Mouse (Mus musculus): ENCODE measurements around the gene C87436. TPM values are rescaled to one million over a fixed set of nuclear protein-coding genes. Genes with fewer than 3 reads are reported as not detected.

The C87436 gene
- polyA plus RNA-seq, 1 experiment from 2014 or later, result 23.9 TPM

DNA sequence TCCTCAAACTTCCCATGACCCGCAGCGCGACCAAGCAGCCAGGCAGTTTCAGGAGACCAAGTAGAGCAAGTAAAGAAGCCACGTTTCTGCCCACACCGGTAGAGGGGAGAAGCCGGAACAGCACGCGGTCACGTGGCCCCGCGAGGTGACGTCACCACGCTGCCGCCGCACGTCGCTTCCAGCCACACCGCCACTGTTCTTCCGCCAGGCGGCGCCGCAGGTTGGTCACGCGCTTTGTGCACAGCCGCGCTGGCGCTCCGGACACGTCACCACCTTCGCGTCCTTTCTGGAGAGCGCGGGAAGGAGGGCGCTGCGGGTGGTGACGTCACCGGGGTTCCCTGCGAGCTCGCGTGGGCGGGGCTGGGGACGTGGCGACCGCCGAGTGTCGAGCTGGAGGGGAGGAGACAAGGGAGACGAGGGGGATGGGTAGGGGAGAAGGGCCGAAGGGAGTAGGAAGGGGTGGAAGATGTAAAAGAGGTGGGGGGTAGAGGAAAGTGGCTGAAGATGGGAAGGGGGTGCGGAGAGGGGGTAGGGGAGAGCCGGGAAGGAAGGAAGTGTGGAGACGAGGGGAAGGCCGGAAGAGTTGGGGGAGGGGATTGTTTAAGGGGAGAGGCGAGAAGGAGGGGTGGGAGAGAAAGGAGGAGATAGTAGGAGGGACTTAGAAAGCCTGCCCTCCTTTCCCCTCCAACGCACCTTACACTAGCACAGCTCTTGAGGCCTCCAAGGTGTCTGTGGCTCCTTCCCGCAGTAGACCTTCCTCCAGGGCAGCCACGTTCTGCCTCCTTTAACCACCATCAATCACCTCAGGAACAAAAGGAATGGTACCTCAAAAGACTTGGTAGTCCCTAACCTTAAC, 34.2 kb downstream of the C87436 start:
- peak; percentile 99 for DNase-seq (ENCODE audit: low spot score)
- peak overlapping the region; percentile 42 for H3K4me3 ChIP-seq (ENCODE audit: low read depth, low read length)
- H3K36me3 ChIP-seq (ENCODE audit: control insufficient read depth, insufficient read depth, low read length), result peaks cover 10% of the 10 kb centered on the region; the same call in 1 of the 2 replicates

DNA sequence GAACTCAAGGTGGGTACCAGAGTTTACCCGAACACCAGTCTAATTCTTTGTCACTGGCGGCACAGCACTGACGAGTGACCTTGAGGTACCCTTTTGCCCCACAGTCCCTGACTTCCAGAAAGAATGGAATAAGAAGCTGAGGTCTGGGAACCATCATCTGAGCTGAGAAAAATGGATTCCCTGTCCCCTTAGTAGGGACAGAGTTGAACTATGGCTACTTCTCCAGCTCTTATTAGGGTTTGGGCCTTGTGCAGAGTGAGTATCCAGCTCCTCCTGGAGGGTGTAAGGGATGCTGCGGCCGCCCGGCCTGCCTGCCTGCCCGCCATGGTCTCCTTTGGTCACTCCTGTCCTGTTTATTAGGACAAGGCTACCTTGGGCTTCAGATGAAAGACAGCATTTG, 34.9 kb downstream of the C87436 start:
- ATAC-seq (ENCODE audit: low read depth) (no peak), DNase-seq (ENCODE audit: low spot score) (no peak)
- 56% methylated on average over 7 of the region's 7 CpGs for WGBS
- Histone ChIP-seq H3K4me1 (ENCODE audit: control insufficient read depth, insufficient read depth, low read length) (peaks cover 11% of the 10 kb centered on the region), H3K27ac (replicated peaks; ENCODE audit: low read depth, low read length) (peak overlapping the region; percentile 88), H3K9me3 (ENCODE audit: control insufficient read depth, low read length) (no peaks in the 10 kb centered on the region), H3K9ac (ENCODE audit: low read depth, low read length) (peak overlapping the region; percentile 50), H3K4me3 (ENCODE audit: low read depth, low read length) (peak overlapping the region; percentile 42), H3K36me3 (ENCODE audit: control insufficient read depth, insufficient read depth, low read length) (peaks cover 7% of the 10 kb centered on the region; the same call in 1 of the 2 replicates), H3K27me3 (replicated peaks; ENCODE audit: control insufficient read depth, insufficient read depth, low read length) (no peaks in the 10 kb centered on the region), H3K4me2 (ENCODE audit: low read depth, low read length) (peak overlapping the region; percentile 67)

More for the DNA sequence above, 34.2 kb downstream of the C87436 start:
- Histone ChIP-seq H3K4me1 (ENCODE audit: control insufficient read depth, insufficient read depth, low read length) (peaks cover 11% of the 10 kb centered on the region), H3K9me3 (ENCODE audit: control insufficient read depth, low read length) (no peaks in the 10 kb centered on the region), H3K27ac (replicated peaks; ENCODE audit: low read depth, low read length) (peak overlapping the region; percentile 88), H3K4me2 (ENCODE audit: low read depth, low read length) (peak overlapping the region; percentile 67), H3K27me3 (replicated peaks; ENCODE audit: control insufficient read depth, insufficient read depth, low read length) (no peaks in the 10 kb centered on the region), H3K9ac (ENCODE audit: low read depth, low read length) (peak overlapping the region; percentile 69)
- peak; percentile 94 for ATAC-seq (ENCODE audit: low read depth)
- under 1% methylated on average over 54 of the region's 56 CpGs for WGBS

DNA sequence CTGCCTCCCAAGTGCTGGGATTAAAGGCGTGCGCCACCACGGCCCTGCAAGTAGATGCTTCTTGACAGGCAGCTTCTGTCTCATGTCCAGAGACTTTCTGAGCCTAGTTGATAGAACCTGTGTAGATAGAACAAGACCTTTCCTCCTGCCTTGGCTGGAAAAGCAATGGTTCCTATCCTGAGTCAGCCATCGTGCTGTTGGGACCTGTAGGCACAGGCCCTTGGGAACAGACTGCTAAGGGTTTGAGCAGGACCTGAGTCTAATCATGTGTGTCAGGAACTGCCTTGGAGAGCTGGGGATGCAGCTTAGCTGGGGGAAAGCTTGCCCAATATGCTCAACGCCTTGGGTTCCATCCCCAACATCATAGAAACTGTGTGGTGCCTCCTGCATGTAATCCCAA, 35.9 kb downstream of the C87436 start:
- WGBS, result 96% methylated on average over 5 of the region's 5 CpGs
- no peak overlapping the region for H3K4me2 ChIP-seq (ENCODE audit: low read depth, low read length)
- H3K9me3 ChIP-seq (ENCODE audit: control insufficient read depth, low read length), result no peaks in the 10 kb centered on the region
- no peaks in the 10 kb centered on the region for H3K27me3 ChIP-seq (replicated peaks; ENCODE audit: control insufficient read depth, insufficient read depth, low read length)
- peaks cover 17% of the 10 kb centered on the region for H3K4me1 ChIP-seq (ENCODE audit: control insufficient read depth, insufficient read depth, low read length)
- no peak overlapping the region for H3K4me3 ChIP-seq (ENCODE audit: low read depth, low read length)
- H3K9ac ChIP-seq (ENCODE audit: low read depth, low read length), result no peak overlapping the region
- no peak overlapping the region for H3K27ac ChIP-seq (replicated peaks; ENCODE audit: low read depth, low read length)
- DNase-seq (ENCODE audit: low spot score) (no peak), ATAC-seq (ENCODE audit: low read depth) (no peak)
- H3K36me3 ChIP-seq (ENCODE audit: control insufficient read depth, insufficient read depth, low read length), result peaks cover 7% of the 10 kb centered on the region; the same call in 1 of the 2 replicates

DNA sequence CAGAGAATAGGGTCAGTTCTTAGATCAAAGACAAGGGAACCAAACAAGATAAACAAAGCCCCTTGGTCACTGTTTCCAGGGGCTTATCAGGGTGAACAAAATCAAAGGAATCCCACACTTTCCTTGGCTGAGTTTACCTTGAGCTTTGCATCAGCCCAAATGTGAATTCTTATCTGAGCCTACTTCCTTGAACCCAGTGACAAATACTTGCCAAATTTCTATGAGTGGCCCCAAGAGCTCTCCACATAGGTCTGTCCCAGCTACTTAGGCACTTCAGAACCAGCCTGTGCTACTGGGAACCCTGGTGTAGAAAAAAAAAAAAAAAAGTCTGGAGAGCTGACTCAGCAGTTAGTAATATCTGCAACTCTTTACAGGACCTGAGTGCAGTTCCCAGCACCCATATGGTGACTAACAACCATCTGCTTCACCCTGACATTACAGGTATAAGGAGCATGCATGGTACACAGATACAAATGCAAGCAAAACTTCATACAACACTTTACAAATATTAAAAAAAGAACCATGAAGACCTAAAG, 36.5 kb downstream of the C87436 start:
- ATAC-seq (ENCODE audit: low read depth) (no peak), DNase-seq (ENCODE audit: low spot score) (no peak)
- H3K36me3 ChIP-seq (ENCODE audit: control insufficient read depth, insufficient read depth, low read length), result peaks cover 6% of the 10 kb centered on the region; the same call in 1 of the 2 replicates
- no peaks in the 10 kb centered on the region for H3K9me3 ChIP-seq (ENCODE audit: control insufficient read depth, low read length)
- no peaks in the 10 kb centered on the region for H3K27me3 ChIP-seq (replicated peaks; ENCODE audit: control insufficient read depth, insufficient read depth, low read length)
- peak overlapping the region; percentile 24; the same call in 1 of the 2 replicates for H3K27ac ChIP-seq (replicated peaks; ENCODE audit: low read depth, low read length)
- H3K4me1 ChIP-seq (ENCODE audit: control insufficient read depth, insufficient read depth, low read length), result peaks cover 23% of the 10 kb centered on the region
- H3K4me2 ChIP-seq (ENCODE audit: low read depth, low read length), result no peak overlapping the region
- no peak overlapping the region for H3K4me3 ChIP-seq (ENCODE audit: low read depth, low read length)
- no peak overlapping the region for H3K9ac ChIP-seq (ENCODE audit: low read depth, low read length)

DNA sequence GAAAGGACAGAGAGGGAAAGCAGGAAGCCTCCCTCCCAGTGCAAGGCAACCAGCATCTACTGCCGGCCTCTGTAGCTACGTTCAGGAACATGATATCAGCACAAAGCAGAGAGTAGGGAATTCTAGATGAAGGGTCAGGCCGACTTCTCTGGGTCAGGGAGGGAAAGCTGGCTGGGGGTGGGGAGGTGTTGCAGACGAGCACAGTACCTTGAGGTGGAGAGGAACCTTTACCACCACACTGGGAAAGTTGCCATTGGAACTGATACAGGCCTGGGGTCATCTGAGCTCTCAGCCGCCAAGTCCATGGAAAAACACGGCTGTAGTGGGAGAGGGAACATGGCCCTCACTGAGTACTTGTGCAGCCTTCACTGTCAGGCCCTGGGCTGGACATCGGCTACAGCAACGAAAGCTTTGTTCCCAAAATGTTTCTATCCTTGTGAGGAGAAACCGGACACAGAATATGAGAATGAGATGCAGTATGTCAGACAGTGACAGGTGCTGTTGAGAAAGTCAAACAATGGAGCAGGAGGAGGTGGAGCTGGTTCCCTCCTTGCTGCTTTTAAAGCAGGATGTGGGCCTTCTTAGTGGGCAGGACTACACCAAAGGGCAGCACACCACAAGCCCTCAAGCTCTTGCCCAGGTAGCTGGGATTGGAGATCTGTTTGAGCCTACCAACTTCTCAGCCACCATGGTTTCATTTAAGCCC, 37.4 kb downstream of the C87436 start:
- ATAC-seq (ENCODE audit: low read depth) (no peak), DNase-seq (ENCODE audit: low spot score) (no peak)
- H3K36me3 ChIP-seq (ENCODE audit: control insufficient read depth, insufficient read depth, low read length), result no peaks in the 10 kb centered on the region
- H3K9me3 ChIP-seq (ENCODE audit: control insufficient read depth, low read length), result no peaks in the 10 kb centered on the region
- H3K4me1 ChIP-seq (ENCODE audit: control insufficient read depth, insufficient read depth, low read length), result peaks cover 31% of the 10 kb centered on the region
- peak overlapping the region; percentile 24; the same call in 1 of the 2 replicates for H3K27ac ChIP-seq (replicated peaks; ENCODE audit: low read depth, low read length)
- H3K9ac ChIP-seq (ENCODE audit: low read depth, low read length), result no peak overlapping the region; the same call in 1 of the 2 replicates
- H3K4me3 ChIP-seq (ENCODE audit: low read depth, low read length), result no peak overlapping the region
- H3K27me3 ChIP-seq (replicated peaks; ENCODE audit: control insufficient read depth, insufficient read depth, low read length), result no peaks in the 10 kb centered on the region
- no peak overlapping the region for H3K4me2 ChIP-seq (ENCODE audit: low read depth, low read length)
- WGBS, result 64% methylated on average over 9 of the region's 9 CpGs

DNA sequence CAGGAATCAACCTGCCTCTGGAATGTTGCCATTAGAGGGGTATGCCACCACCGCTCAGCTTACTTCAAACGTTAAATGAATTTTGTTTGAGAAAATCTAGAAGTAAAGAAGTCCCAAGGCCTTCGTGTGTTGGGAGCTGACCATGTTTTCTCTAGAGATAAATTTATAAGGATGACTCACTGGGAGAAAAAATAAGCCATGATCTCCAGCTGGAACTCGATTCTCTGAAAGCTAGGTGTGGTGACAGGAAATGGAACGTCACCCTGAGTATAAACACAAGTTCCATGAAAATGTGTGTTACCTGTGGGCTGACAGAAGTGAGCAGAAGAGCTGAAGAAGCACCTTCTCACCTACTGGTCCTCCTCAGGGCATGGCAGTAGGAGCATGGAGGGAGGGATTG, 38.8 kb downstream of the C87436 start:
- DNase-seq (ENCODE audit: low spot score) (no peak), ATAC-seq (ENCODE audit: low read depth) (no peak)
- WGBS, result 79% methylated on average over 5 of the region's 5 CpGs
- Histone ChIP-seq H3K9ac (ENCODE audit: low read depth, low read length) (no peak overlapping the region), H3K4me1 (ENCODE audit: control insufficient read depth, insufficient read depth, low read length) (peaks cover 28% of the 10 kb centered on the region), H3K4me2 (ENCODE audit: low read depth, low read length) (no peak overlapping the region), H3K36me3 (ENCODE audit: control insufficient read depth, insufficient read depth, low read length) (no peaks in the 10 kb centered on the region), H3K4me3 (ENCODE audit: low read depth, low read length) (no peak overlapping the region), H3K27me3 (replicated peaks; ENCODE audit: control insufficient read depth, insufficient read depth, low read length) (no peaks in the 10 kb centered on the region), H3K27ac (replicated peaks; ENCODE audit: low read depth, low read length) (no peak overlapping the region), H3K9me3 (ENCODE audit: control insufficient read depth, low read length) (no peaks in the 10 kb centered on the region)

DNA sequence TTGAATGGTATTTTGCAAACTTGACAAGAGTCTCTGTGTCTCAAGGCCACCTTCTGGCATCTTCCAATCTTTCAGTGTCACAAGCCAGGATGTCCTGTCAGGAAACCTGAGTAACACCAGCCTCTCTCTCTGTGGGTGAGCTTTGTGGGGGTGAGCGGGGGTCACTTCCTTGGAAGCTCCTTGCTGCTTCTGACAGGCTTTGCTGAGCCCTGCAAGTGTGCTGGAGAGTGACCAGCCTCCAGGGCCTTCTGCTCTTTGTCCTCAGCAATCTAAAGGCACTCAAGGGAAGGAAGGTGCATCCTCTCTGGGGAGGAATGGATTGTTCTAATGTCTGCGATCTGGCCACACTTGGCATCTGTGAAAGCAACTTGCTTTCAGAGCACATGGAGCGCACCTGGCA, 41.1 kb downstream of the C87436 start:
- ATAC-seq (ENCODE audit: low read depth) (no peak), DNase-seq (ENCODE audit: low spot score) (peak; percentile 50)
- H3K9ac ChIP-seq (ENCODE audit: low read depth, low read length), result no peak overlapping the region

DNA sequence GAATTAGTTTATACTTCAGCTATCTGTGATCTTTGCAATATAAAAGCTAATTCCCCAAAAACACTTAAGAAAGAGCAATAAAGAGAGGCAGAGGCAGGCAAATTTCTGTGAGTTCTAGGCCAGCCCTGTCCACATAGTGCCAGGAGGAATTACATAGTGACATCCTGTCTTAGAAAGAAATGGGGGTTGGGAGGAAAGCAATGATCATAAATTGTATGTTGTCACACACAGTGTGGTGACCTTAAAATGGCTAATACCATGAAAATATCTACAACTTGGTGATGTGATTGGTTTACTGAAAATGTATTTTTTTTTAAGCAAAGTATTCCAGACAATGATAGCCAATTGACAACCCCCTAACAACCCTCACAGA, 41.6 kb downstream of the C87436 start:
- H3K4me2 ChIP-seq (ENCODE audit: low read depth, low read length), result peak overlapping the region; percentile 38; the same call in 1 of the 2 replicates
- no peak overlapping the region for H3K4me3 ChIP-seq (ENCODE audit: low read depth, low read length)
- H3K36me3 ChIP-seq (ENCODE audit: control insufficient read depth, insufficient read depth, low read length), result no peaks in the 10 kb centered on the region
- DNase-seq (ENCODE audit: low spot score) (no peak), ATAC-seq (ENCODE audit: low read depth) (no peak)
- no peaks in the 10 kb centered on the region for H3K27me3 ChIP-seq (replicated peaks; ENCODE audit: control insufficient read depth, insufficient read depth, low read length)
- peak overlapping the region; percentile 86 for H3K27ac ChIP-seq (replicated peaks; ENCODE audit: low read depth, low read length)
- no peak overlapping the region for H3K9ac ChIP-seq (ENCODE audit: low read depth, low read length)
- peaks cover 22% of the 10 kb centered on the region for H3K4me1 ChIP-seq (ENCODE audit: control insufficient read depth, insufficient read depth, low read length)
- no peaks in the 10 kb centered on the region for H3K9me3 ChIP-seq (ENCODE audit: control insufficient read depth, low read length)

More for the DNA sequence above, 41.1 kb downstream of the C87436 start:
- H3K4me3 ChIP-seq (ENCODE audit: low read depth, low read length), result no peak overlapping the region
- no peaks in the 10 kb centered on the region for H3K9me3 ChIP-seq (ENCODE audit: control insufficient read depth, low read length)
- WGBS, result 36% methylated on average over 3 of the region's 3 CpGs
- peaks cover 22% of the 10 kb centered on the region for H3K4me1 ChIP-seq (ENCODE audit: control insufficient read depth, insufficient read depth, low read length)
- H3K27ac ChIP-seq (replicated peaks; ENCODE audit: low read depth, low read length), result peak overlapping the region; percentile 86
- H3K4me2 ChIP-seq (ENCODE audit: low read depth, low read length), result no peak overlapping the region
- no peaks in the 10 kb centered on the region for H3K27me3 ChIP-seq (replicated peaks; ENCODE audit: control insufficient read depth, insufficient read depth, low read length)
- H3K36me3 ChIP-seq (ENCODE audit: control insufficient read depth, insufficient read depth, low read length), result no peaks in the 10 kb centered on the region
